Mouse (Mus musculus): Measurements from ENCODE around the gene Pknox2. TPM values are rescaled to one million over a fixed set of nuclear protein-coding genes. Genes with fewer than 3 reads are reported as not detected.

Gene Pknox2
- total RNA-seq, 2 experiments from 2014 or later: 31.4 to 36.3 TPM

- no peak for DNase-seq (ENCODE audit: low spot score in 2 of 2)
These were observed 6.6 kb downstream of the Pknox2 start for GRCm38 (mm10) chr9:37140464-37141181.

- no peak for DNase-seq (ENCODE audit: low spot score in 2 of 2)
These were observed 7.7 kb downstream of the Pknox2 start for GRCm38 (mm10) chr9:37139514-37139913.

GRCm38 (mm10) chr9:37138883-37139282 lies 8.3 kb downstream of the Pknox2 start:
- no peak for DNase-seq (ENCODE audit: low spot score in 2 of 2)

GRCm38 (mm10) chr9:37136340-37136739 lies 10.9 kb downstream of the Pknox2 start:
- DNase-seq (ENCODE audit: low spot score in 2 of 2): no peak

DNA sequence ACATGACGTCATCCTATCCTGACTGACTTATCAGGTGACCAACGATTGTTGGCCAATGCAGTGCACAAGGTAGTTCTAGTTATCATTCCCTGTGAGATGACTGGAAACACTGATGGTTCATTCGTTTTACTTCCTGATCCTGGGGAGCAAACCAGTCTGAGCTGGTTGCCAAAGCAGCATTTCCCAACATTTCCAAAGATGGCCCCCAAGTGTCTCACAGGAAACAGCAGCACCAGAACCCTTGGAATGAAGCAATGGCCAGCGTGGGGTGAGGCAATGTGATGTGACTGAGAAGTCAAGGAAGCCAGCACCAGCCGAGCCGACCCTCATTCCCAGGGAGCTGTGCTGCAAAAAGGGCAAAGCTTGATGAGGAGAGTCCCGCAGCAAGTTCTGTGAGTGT lies 13.7 kb downstream of the Pknox2 start:
- DNase-seq (ENCODE audit: low spot score in 2 of 2): no peak

DNA sequence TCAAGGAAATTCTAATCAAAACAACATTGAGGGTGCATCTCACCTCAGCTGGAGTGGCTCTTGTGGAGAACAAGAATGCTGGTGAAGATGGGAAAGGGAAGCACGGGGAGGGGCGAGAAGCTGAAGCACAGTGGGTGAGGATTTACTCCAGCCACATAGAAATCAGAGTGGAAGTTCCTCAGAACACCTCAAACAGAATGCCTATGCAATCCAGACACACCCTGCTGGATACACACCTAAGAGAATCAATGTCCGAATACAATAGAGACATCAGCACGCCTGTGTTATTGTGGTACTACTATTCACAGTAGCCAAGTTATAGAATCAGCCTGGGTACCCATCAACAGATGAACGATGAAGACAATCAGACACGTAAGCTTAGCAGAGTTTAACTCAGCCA lies 18.2 kb downstream of the Pknox2 start:
- no peak for DNase-seq (ENCODE audit: low spot score in 2 of 2)

DNA sequence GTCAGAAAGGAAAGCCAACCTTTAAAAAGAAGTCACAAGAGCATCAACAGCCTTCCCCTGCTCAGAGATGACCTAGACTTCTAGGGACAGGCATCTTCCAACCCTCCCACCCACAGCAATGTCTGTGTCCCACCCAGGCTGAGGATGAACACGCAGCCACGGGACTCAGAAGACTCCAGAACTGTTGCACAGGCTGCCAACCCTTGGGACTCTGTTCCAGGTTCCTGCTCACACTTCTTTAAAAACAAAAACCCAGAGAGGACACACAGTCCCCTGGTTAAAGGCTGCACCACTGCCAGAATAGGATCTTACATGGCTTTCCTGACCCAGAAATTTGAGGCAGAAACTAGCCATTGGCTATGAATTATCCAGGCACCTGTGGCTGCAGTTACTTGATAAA lies 21.0 kb downstream of the Pknox2 start:
- DNase-seq (ENCODE audit: low spot score in 2 of 2): no peak

DNA sequence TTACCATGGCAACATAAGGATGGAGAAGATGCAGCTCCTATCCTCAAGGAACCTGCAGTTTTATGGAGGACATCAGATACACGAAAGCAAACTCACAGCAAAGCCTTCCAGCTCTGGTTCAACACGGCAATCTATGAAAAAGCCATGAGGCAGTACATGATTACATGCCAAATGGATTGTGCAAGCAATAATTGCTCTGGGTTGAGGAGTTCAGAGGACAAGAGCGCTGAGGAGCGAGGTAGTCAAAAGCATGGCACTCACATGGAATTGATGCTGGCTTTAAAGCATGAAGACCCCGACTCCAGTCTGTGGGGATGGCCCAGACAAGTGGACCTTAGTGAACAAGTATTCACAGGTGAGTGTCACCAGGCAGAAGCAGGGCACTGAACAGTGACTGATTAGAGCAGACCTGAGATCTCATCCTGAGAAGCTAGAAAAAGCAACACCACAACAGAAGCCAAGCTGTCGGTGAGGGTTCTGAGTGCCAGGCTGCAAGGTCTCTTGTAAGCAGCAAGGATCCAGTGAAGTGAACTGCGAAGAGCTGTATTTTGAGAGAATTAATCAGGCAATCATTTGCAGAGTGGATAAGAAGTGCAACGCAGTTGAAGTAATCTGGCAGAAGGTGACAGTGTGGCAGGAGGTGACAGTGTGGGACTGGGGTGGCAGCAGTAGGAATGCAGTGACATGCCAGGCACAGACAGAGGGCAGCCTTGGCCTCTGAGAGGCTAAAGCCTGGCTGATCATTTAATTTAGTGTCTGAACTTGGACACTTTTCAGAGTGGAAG lies 22.3 kb downstream of the Pknox2 start:
- DNase-seq (ENCODE audit: low spot score in 2 of 2): no peak

DNA sequence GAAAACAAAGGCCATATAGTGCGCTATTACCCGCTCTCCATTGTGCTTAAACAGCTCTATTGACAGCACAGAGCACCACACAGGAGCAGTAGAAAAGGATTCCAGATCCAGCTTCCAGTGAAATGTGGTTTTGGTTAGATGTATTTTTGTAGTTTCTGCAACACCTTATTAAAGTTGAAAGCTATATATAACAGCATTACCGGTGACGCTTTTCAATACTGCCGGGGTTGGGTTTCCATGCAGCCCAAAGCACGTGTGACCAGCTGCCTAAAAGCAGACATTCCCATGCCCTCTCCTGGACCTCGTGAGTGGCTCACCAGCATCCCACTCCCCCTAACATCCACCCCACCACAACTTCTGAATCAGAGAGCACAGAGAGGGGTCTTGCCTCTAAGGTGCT lies 23.8 kb downstream of the Pknox2 start:
- DNase-seq (ENCODE audit: low spot score in 2 of 2): no peak

DNA sequence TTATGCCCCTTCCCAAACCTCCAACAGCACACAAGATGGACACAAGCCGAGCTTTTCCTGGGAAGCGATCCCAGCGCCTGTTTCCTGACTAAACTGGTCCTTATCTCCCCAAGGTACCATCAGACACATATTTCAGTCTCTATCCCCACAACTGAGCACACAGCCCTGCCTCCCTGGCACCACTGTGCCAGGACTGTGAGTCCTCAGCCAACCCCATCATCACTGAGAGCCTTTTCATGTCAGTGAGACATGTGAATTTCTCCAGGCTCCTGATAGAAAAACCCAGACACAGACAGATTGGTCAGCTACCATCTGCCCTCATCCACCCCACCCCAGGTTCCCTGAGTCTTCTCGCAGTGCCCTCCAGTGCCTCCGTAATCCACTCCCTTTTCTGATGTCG lies 24.2 kb downstream of the Pknox2 start:
- no peak for DNase-seq (ENCODE audit: low spot score in 2 of 2)

GRCm38 (mm10) chr9:37122381-37122780 lies 24.8 kb downstream of the Pknox2 start:
- DNase-seq (ENCODE audit: low spot score in 2 of 2): no peak

DNA sequence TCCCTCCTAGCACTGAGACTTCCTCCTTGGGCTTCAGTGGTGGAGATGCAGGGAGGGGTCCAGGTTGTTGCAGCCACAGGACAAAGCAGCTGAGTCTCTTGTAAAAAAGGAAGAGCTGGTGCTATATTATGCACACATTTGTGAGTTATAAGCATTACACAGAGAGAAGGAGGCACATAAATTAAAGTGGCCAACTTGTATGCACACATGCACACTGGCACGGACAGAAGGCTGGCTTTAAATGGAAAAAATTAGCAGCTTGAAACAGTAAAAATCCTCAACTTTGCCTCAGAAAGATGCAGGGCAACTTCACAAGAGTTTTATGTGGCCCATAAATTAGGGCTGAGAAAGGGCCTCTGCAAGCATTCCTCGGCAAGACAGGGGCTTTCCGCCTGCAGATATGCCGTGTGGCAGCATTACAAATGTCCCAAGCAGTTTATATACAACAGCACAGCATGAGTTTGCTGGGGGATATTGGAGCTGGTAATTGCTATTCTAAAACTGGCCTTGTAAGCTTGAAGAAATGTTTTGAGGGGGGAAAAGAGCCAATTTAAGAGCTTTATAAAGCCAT lies 25.4 kb downstream of the Pknox2 start:
- DNase-seq (ENCODE audit: low spot score in 2 of 2): no peak

DNA sequence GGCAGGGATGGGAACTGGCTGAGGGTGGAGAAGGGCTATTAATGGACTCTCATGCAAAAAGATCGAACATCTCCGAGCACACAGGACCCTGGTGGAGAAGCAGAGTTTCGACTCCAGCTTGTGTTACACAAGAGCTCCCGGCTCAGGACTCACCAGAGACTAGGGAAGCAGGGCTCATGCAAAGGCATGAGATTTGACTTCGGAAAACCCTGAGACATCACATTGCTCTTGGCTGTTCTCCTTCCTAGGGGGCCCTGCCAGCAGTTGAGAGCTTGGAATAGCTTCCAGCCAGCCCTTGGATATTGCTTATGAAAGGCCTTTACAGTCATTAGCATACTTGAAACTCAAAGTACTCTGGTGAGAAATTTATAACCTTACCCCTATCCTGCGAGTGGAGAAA lies 26.4 kb downstream of the Pknox2 start:
- no peak for DNase-seq (ENCODE audit: low spot score in 2 of 2)

DNA sequence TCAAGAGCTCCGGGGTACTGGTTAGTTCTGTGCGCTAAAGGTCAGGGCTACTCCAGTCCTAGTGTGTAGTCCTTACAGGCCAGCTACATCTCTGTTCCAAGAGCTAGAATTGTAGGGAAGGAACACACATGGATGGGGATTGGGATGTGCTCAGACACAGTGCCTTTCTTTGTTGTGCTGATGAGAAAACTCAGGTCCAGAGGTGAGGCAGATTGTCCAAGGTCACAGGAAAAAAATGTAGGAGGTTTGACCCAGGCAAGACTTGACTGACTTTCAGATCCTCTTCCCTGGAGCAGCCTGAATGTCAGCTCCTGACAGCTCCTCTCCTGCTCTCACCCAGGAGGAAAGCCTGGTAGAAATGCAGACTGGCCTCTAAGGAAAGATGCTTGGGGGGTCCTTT lies 29.7 kb downstream of the Pknox2 start:
- DNase-seq (ENCODE audit: low spot score in 2 of 2): no peak

- DNase-seq (ENCODE audit: low spot score in 2 of 2): no peak
These were observed 30.4 kb downstream of the Pknox2 start for GRCm38 (mm10) chr9:37116632-37117413.

DNA sequence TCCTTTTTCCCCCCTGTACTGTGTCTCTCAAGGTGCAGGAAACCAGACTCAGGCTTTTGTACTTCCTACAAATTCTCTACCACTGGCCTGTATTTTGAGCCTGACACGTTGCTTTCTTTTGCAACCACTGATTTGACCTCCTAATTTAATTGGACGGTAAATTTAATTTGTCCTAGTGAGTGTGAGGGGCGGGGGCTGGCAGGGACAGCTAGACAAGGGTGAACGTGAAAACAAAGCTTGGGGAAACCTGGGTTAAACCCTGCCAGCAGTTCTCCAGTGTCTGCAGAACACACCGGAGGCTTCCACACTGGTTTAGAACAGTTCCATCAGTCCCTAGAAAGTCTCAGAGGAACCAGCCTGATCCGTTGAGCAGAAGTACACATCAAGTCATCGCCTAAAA lies 31.4 kb downstream of the Pknox2 start:
- DNase-seq (ENCODE audit: low spot score in 2 of 2): no peak

DNA sequence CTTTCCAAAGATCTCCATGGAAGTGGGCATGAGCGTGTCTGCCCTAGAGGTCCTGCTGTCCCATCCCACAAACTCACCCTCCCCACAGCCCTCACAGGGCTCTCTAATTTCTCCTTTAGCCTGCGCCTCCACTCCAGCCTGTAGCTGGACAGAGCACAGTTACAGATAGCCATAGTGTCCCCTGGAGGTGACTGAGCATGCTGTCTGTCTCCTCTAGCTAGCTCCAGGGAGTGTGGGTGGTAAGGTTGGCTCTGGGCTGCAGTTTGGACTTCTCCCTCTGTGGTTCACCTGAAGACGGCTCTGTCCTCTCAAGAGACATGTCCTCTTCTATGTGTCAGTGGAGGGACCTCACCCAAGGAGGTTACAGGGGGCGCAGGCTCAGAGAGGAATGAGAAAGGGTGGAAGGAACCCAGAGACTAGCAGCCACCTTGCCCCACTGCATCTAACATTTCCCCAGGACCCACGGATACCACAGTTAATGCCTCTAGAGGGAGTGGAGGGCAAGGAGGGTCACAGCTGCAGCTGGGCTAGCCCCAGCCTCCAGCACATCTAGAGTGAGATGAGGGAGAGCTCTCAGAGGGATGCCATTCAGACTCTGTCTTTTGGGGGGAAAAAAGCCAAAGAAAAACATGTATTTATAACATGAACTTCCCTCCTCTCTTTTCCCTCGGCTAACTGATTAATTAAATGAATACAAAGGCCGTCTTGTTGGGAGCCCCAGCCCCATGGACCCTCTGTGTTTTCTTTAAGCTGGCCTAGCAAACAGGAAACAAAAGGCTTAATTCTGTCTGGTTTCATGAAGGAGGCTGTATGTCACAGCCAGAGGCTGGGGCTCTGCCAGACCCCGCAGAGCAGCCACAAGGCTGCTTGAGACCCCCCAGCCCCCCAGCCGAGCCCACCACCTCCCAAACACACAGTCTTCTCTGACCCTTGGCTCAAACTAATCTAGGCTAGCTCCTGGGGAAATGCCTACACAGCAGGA lies 32.6 kb downstream of the Pknox2 start:
- no peak for DNase-seq (ENCODE audit: low spot score in 2 of 2)

DNA sequence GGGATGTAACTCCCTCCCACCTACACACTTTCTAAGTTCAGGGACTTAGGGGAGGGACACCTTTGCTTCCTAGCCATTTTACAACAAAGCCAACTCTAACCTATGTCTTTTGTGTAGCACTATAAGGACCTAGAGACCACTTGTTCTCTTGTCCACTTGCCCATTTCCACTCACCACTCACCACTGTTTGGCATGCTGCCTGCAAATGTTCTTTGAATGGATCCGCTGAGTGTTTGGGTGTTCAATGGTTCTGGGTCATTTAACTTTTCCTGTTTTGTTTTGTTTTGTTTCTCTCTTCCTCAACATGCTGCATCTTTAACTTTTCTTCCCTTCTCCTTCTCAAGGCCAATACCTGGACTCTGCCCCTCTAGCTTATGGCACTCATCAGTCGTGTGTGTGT lies 39.7 kb downstream of the Pknox2 start:
- no peak for DNase-seq (ENCODE audit: low spot score in 2 of 2)

DNA sequence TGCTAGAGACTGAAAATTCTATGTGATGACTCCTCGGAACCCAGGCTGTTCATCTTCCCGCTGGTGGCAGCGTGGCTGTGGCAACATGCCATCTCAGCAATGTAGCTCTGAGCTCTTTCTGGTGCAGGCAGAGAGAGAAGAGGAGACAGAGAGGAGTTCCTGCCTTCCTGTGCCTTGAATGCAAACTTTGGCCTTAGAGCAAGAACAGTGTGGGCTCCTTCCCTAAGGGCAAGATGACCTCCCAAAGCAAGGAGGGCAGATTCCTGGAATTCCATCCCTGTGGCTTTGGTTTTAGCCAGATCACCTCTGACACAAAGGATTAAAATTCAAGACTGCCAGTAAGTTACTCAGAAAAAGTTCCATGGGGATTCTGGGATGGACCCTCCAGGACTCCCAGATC lies 40.4 kb downstream of the Pknox2 start:
- DNase-seq (ENCODE audit: low spot score in 2 of 2): no peak

GRCm38 (mm10) chr9:37104249-37104648 lies 43.0 kb downstream of the Pknox2 start:
- DNase-seq (ENCODE audit: low spot score in 2 of 2): no peak

- DNase-seq (ENCODE audit: low spot score in 2 of 2): no peak
These were observed 43.4 kb downstream of the Pknox2 start for GRCm38 (mm10) chr9:37103778-37104177.
